Mouse (Mus musculus): ENCODE data around the gene Thsd7a. TPM values are rescaled to one million over a fixed set of nuclear protein-coding genes. Genes with fewer than 3 reads are reported as not detected.

The Thsd7a gene
- 1.4 TPM for polyA plus RNA-seq (2015; fragmentation: Illumina TruSeq; extraction: RNeasy Lipid Tissue Mini Kit (QIAGEN cat#74804); ENCODE audit: insufficient read depth, low replicate concordance)

DNA sequence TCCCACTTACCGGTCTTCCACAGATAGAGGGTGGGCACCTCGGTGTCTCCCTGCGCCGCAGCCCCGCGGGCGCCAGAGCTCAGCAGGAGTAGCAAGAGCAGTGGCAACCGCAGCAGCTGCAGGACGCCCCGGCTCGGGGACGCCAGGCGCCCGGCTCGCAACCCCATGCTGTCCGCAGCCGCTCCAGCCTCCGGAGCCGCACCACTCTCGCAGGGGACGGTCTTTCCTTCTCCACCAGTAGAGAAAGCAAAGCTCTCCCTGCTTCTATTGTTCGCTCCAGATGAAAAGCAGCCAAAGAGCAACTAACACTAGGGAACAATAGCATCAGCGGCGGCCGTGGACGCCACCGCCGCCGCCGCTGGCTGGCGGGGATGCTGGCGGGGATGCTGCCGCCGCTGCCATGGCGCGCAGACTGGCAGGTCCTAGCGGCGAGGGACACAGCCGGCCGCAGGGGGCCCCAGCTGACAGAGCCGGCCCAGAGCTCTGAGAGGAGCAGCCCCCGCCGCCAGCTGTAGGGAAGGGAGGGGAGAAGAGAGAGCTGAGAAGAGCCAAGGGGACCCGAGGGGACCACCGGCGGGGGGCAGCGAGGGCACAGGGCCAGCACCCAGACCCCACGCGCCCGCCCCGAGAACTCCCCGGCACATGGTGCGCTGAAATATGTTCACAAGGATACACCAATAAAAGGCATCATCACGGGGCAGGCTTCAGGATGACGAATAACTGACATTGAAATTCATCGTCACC is at the start of gene Thsd7a:
TSS of gene Thsd7a (minus strand) at position 624 of the 744 bp plus-strand sequence.

